Mouse (Mus musculus): ENCODE data around the gene Plpp7. TPM values are rescaled to one million over a fixed set of nuclear protein-coding genes. Genes with fewer than 3 reads are reported as not detected.

Gene Plpp7
- polyA plus RNA-seq, 1 experiment from 2014 or later: 5.5 TPM

DNA sequence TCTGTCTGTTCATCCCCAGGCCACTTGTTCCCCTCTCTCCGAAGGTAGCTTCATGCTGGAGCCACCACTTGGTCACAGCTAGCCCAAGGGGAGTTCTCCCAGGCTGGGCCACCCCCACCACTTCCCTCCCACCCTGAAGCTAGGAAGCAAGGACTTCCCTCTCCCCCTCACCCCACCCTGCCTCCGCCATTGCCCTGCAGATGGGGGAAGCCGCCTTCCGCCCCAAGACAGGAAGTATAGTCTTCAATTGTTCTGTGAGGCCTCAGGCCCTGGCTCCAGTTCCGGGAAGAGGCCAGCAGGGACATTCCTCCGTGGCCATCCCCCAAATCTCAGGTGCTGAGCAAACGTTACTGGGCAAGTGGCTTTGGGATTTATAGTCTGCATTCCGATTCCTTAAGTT lies 16.8 kb upstream of the Plpp7 start:
- H3K27ac ChIP-seq (ENCODE audit: low read depth, low read length): no peak overlapping the region
- H3K9ac ChIP-seq (ENCODE audit: low read depth, low read length): no peak overlapping the region
- peaks cover 20% of the 10 kb centered on the region for H3K27me3 ChIP-seq (ENCODE audit: control insufficient read depth, insufficient read depth, low read length)
- DNase-seq (ENCODE audit: low spot score): no peak
- H3K4me3 ChIP-seq (ENCODE audit: low read depth, low read length): no peak overlapping the region
- no peak for ATAC-seq (ENCODE audit: low FRiP score)
- no peaks in the 10 kb centered on the region for H3K36me3 ChIP-seq (ENCODE audit: control insufficient read depth, insufficient read depth, low read length)
- peaks cover 1% of the 10 kb centered on the region; the same call in 1 of the 2 replicates for H3K4me1 ChIP-seq (replicated peaks; ENCODE audit: control insufficient read depth, insufficient read depth, low read length)
- no peaks in the 10 kb centered on the region for H3K9me3 ChIP-seq (ENCODE audit: control insufficient read depth, low read length)
- 54% methylated on average over 8 of the region's 8 CpGs for WGBS
- H3K4me2 ChIP-seq (replicated peaks; ENCODE audit: low read depth, low read length): no peak overlapping the region

DNA sequence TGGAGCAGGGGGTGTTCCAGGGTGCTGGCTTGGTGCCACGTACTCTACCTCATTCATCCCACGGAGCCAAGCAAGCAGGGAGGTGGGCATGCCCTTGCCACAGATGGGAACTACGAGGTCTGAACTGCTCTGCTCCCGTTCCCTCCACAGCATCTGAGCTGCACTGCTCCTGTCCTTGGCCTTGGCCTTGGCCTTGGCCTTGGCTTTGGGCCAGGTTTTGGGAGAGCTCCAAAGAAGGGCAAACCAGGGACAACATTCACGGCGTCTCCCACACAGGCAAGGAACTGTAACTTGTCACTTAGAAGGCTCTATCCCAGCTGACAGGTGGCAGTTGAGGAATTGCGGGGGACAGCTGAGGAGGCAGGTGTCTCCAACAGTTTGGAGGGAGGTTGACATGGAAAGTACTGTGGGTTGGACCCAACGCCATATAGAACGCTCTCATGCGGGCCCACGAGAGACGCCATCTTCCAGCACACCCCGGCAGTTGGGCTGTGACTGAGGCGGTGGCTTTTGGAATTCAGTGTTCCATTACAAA lies 16.1 kb upstream of the Plpp7 start:
- Histone ChIP-seq H3K9me3 (ENCODE audit: control insufficient read depth, low read length) (no peaks in the 10 kb centered on the region), H3K9ac (ENCODE audit: low read depth, low read length) (no peak overlapping the region), H3K36me3 (ENCODE audit: control insufficient read depth, insufficient read depth, low read length) (no peaks in the 10 kb centered on the region), H3K27me3 (ENCODE audit: control insufficient read depth, insufficient read depth, low read length) (peaks cover 27% of the 10 kb centered on the region), H3K4me2 (replicated peaks; ENCODE audit: low read depth, low read length) (no peak overlapping the region), H3K27ac (ENCODE audit: low read depth, low read length) (no peak overlapping the region), H3K4me1 (replicated peaks; ENCODE audit: control insufficient read depth, insufficient read depth, low read length) (peaks cover 7% of the 10 kb centered on the region), H3K4me3 (ENCODE audit: low read depth, low read length) (no peak overlapping the region)
- ATAC-seq (ENCODE audit: low FRiP score) (no peak), DNase-seq (ENCODE audit: low spot score) (no peak)
- 92% methylated on average over 14 of the region's 14 CpGs for WGBS

DNA sequence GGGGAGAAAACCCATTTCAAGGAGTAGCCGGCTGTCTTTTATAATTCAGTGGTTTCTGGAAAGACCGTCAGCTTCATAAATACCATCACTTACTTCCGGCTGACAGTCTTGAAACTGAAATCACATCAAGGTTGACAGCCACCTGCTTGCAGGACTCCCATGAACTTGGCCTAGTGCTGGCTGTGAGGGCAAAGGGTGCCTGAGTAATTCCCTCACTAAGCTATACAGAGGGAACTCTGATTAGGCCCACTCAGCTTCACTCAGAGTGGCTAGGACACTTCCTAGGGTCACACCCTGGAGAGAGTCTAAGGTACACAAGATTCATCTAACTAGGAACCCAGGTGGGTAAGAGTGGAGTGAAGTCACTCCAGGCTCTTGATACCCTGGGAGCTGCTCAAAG lies 14.6 kb upstream of the Plpp7 start:
- peaks cover 7% of the 10 kb centered on the region for H3K4me1 ChIP-seq (replicated peaks; ENCODE audit: control insufficient read depth, insufficient read depth, low read length)
- WGBS: 88% methylated on average over 3 of the region's 3 CpGs
- peaks cover 36% of the 10 kb centered on the region for H3K27me3 ChIP-seq (ENCODE audit: control insufficient read depth, insufficient read depth, low read length)
- H3K4me2 ChIP-seq (replicated peaks; ENCODE audit: low read depth, low read length): no peak overlapping the region
- no peaks in the 10 kb centered on the region for H3K9me3 ChIP-seq (ENCODE audit: control insufficient read depth, low read length)
- H3K4me3 ChIP-seq (ENCODE audit: low read depth, low read length): no peak overlapping the region
- H3K27ac ChIP-seq (ENCODE audit: low read depth, low read length): no peak overlapping the region
- ATAC-seq (ENCODE audit: low FRiP score) (no peak), DNase-seq (ENCODE audit: low spot score) (no peak)
- no peaks in the 10 kb centered on the region for H3K36me3 ChIP-seq (ENCODE audit: control insufficient read depth, insufficient read depth, low read length)
- no peak overlapping the region for H3K9ac ChIP-seq (ENCODE audit: low read depth, low read length)

DNA sequence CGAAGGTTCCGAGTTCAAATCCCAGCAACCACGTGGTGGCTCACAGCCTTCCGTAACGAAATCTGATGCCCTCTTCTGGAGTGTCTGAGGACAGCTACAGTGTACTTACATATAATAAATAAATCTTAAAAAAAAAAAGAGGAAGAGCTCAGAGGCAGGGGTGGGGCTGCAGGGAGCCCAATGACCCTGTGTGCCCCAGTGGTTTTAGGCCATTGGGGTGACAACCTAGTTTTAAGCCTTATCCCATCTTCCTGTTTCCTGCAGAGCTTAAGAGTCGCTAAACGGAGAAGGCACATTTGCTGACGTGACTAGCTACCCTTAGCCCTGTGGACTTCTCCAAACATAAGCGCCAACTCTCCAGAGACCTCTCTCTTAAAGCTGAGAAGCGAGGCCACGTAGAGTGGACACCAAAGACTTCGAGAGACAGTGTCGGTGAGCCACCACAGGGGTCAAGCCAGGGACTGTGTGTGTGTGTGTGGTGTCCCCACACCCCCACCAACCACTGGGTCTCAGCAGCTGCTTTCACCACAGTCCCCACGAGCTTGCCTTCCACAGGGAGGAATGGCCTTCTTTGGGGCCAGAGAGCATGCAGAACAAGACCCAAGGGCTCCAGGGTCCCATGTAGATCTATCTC lies 13.9 kb upstream of the Plpp7 start:
- H3K9me3 ChIP-seq (ENCODE audit: control insufficient read depth, low read length): no peaks in the 10 kb centered on the region
- no peak overlapping the region for H3K4me3 ChIP-seq (ENCODE audit: low read depth, low read length)
- peaks cover 7% of the 10 kb centered on the region for H3K4me1 ChIP-seq (replicated peaks; ENCODE audit: control insufficient read depth, insufficient read depth, low read length)
- no peak overlapping the region for H3K9ac ChIP-seq (ENCODE audit: low read depth, low read length)
- H3K36me3 ChIP-seq (ENCODE audit: control insufficient read depth, insufficient read depth, low read length): no peaks in the 10 kb centered on the region
- peaks cover 36% of the 10 kb centered on the region for H3K27me3 ChIP-seq (ENCODE audit: control insufficient read depth, insufficient read depth, low read length)
- H3K4me2 ChIP-seq (replicated peaks; ENCODE audit: low read depth, low read length): no peak overlapping the region
- no peak overlapping the region for H3K27ac ChIP-seq (ENCODE audit: low read depth, low read length)
- DNase-seq (ENCODE audit: low spot score): no peak
- no peak for ATAC-seq (ENCODE audit: low FRiP score)
- 80% methylated on average over 14 of the region's 14 CpGs for WGBS

DNA sequence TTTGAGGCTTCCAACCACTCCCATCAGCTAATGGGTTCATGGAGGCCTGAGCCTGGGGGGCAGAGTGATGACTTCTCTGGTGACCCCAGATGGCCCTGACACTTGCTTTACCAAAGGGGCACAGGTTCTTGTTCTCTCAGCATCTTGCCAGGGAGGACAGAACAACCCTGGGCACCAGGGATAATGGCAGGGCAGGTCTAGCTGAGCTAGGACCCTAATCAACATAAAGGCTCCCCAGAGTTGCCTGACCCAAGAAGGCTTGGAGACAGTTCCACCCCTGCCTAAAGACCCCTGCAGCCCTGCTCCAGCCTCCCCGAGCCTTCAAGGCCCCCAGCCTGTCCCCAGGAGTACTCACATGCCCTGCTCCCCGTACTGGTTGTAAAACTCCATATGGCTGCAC lies 13.1 kb upstream of the Plpp7 start:
- H3K27me3 ChIP-seq (ENCODE audit: control insufficient read depth, insufficient read depth, low read length): peaks cover 36% of the 10 kb centered on the region

DNA sequence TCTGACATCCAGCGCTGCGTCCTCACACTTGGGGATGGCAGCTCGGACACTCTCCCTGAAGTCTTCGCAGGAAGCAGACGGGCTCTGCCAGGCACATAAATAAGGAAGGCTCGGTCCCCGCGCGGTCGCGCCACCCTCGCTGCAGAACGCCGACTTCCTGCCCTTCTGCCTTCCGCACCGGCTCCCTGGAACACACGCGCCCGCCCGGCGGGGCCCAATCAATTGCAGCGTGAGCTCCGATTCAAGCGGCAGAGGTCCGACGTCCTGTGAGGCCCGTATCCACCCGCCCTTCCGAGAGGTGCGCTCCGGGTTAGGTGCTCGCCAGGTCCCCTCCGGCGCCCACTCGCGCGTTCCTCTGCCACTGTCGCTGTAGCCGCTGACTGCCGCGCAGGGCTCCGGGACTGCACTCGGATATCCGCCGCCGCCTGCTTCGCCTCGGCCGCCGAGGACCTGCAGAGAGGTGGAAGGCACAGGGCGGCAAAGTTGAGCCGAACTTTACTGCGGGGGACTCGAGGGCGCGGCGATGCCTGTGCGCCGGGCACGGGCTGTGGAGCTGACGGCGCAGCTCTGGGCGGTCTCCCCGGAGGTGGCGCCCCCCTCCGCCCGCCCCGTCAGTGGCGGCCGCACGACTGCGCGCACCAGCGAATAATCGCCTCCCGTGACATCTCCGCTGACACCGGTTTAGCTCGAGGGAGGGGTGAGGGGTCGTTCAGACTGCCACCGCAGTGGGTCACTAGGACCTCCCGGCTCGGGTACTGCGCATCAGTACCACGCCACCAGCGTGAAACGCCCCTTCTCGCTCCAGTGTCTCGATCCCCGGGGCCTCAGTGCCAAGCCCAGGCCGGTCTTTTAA lies 11.9 kb upstream of the Plpp7 start:
- ATAC-seq (ENCODE audit: low FRiP score) (0 out of 2 replicates have a peak, but pooled peaks have one; percentile 33), DNase-seq (ENCODE audit: low spot score) (peak; percentile 62)
- no peaks in the 10 kb centered on the region for H3K9me3 ChIP-seq (ENCODE audit: control insufficient read depth, low read length)
- peaks cover 10% of the 10 kb centered on the region for H3K4me1 ChIP-seq (replicated peaks; ENCODE audit: control insufficient read depth, insufficient read depth, low read length)
- peak overlapping the region; percentile 50 for H3K4me3 ChIP-seq (ENCODE audit: low read depth, low read length)
- H3K27me3 ChIP-seq (ENCODE audit: control insufficient read depth, insufficient read depth, low read length): peaks cover 40% of the 10 kb centered on the region
- under 1% methylated on average over 85 of the region's 91 CpGs for WGBS
- peak overlapping the region; percentile 31 for H3K9ac ChIP-seq (ENCODE audit: low read depth, low read length)
- no peak overlapping the region for H3K27ac ChIP-seq (ENCODE audit: low read depth, low read length)
- peak overlapping the region; percentile 100 for H3K4me2 ChIP-seq (replicated peaks; ENCODE audit: low read depth, low read length)
- no peaks in the 10 kb centered on the region for H3K36me3 ChIP-seq (ENCODE audit: control insufficient read depth, insufficient read depth, low read length)

More for the DNA sequence above, 13.1 kb upstream of the Plpp7 start:
- H3K4me2 ChIP-seq (replicated peaks; ENCODE audit: low read depth, low read length): peak overlapping the region; percentile 100; the same call in 1 of the 2 replicates
- DNase-seq (ENCODE audit: low spot score): no peak
- peaks cover 7% of the 10 kb centered on the region for H3K4me1 ChIP-seq (replicated peaks; ENCODE audit: control insufficient read depth, insufficient read depth, low read length)
- WGBS: 42% methylated on average over 2 of the region's 2 CpGs
- H3K9me3 ChIP-seq (ENCODE audit: control insufficient read depth, low read length): no peaks in the 10 kb centered on the region
- H3K27ac ChIP-seq (ENCODE audit: low read depth, low read length): no peak overlapping the region
- H3K9ac ChIP-seq (ENCODE audit: low read depth, low read length): no peak overlapping the region
- H3K36me3 ChIP-seq (ENCODE audit: control insufficient read depth, insufficient read depth, low read length): no peaks in the 10 kb centered on the region
- peak overlapping the region; percentile 8; the same call in 1 of the 2 replicates for H3K4me3 ChIP-seq (ENCODE audit: low read depth, low read length)
- ATAC-seq (ENCODE audit: low FRiP score): no peak

DNA sequence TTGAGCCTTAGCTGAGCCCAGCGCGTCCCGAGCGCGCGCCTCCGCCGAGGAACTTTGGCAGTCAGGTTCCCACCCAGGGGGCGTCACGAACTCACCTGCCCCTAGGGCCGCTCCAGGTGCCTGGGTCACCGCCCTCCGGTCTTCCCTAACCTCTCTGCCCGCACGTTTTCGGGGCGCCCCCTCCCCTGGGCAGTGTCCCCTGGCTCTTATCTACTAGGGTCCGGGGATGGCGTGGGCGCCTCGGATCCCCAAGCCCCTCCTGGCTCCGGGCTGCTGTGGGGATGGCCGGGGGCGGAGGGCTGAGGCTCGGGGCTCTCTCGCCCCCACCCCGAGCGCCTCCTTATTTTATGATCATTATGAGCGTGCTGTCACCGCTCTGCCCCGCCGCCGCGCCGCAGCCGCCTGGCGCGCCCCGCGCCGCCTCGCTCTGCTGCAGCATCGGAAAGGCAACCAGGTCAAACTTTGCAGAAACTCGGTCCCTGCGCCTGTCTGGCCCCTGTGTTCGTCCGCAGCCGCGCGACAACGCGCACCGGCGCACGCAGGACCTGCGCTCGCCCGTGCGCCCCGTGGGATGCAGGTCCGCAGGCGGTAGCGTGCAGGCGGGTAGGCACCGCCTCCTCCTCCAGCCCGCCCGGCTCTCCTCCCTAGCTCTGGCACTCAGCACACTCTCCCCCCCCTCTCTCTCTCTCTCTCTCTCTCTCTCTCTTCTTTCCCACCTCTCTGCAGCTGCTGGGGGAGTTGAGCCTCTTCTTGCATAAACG lies 11.0 kb upstream of the Plpp7 start, which contains the start of gene Fam78a:
TSS of gene Fam78a (minus strand) at position 747 of the 761 bp plus-strand sequence.
- Histone ChIP-seq H3K4me2 (replicated peaks; ENCODE audit: low read depth, low read length) (peak within 1 kb of the TSS; percentile 100), H3K9ac (ENCODE audit: low read depth, low read length) (peak within 1 kb of the TSS; percentile 47), H3K4me3 (ENCODE audit: low read depth, low read length) (peak within 1 kb of the TSS; percentile 50), H3K9me3 (ENCODE audit: control insufficient read depth, low read length) (no peaks in the 10 kb centered on the region), H3K27me3 (ENCODE audit: control insufficient read depth, insufficient read depth, low read length) (peaks cover 47% of the 10 kb centered on the region), H3K4me1 (replicated peaks; ENCODE audit: control insufficient read depth, insufficient read depth, low read length) (peaks cover 11% of the 10 kb centered on the region), H3K27ac (ENCODE audit: low read depth, low read length) (no peak within 1 kb of the TSS), H3K36me3 (ENCODE audit: control insufficient read depth, insufficient read depth, low read length) (no peaks in the 10 kb centered on the region)
- ATAC-seq (ENCODE audit: low FRiP score): peak; percentile 68
- DNase-seq (ENCODE audit: low spot score): peak; percentile 59
- WGBS: under 1% methylated on average over 54 of the region's 68 CpGs

DNA sequence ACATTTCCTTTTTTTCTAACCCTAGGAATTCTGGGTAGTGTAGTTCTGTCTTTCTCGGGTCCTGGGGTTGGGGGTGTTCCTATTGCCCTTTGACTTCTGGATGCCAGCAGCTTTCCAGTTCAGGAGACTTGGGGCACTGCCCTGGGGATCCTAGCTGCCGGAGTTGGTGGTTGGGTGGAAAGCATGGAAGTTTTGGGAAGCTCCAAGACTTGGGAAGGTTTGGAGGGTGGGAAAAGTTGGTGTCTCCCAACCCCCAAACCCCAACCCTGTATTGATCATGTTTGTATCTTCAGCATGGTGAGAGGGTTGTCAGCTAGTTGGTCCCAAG lies 10.5 kb upstream of the Plpp7 start:
- no peaks in the 10 kb centered on the region for H3K9me3 ChIP-seq (ENCODE audit: control insufficient read depth, low read length)
- H3K4me3 ChIP-seq (ENCODE audit: low read depth, low read length): peak overlapping the region; percentile 50
- no peak overlapping the region; the same call in 1 of the 2 replicates for H3K9ac ChIP-seq (ENCODE audit: low read depth, low read length)
- H3K27ac ChIP-seq (ENCODE audit: low read depth, low read length): no peak overlapping the region
- H3K36me3 ChIP-seq (ENCODE audit: control insufficient read depth, insufficient read depth, low read length): no peaks in the 10 kb centered on the region
- 27% methylated on average over 2 of the region's 2 CpGs for WGBS
- ATAC-seq (ENCODE audit: low FRiP score) (no peak; the same call in 1 of the 2 replicates), DNase-seq (ENCODE audit: low spot score) (no peak)
- peaks cover 11% of the 10 kb centered on the region for H3K4me1 ChIP-seq (replicated peaks; ENCODE audit: control insufficient read depth, insufficient read depth, low read length)
- H3K4me2 ChIP-seq (replicated peaks; ENCODE audit: low read depth, low read length): peak overlapping the region; percentile 100
- H3K27me3 ChIP-seq (ENCODE audit: control insufficient read depth, insufficient read depth, low read length): peaks cover 47% of the 10 kb centered on the region
